1 mouse cellular context compared by ENCODE assay signal in genomic region chr4:98978288-98978687, GRCm38 (mm10). TPM values are rescaled to one million over a fixed set of nuclear protein-coding genes. Genes with fewer than 3 reads are reported as not detected.
"Had no signal": no experiment of that assay in that cellular context is flagged by ENCODE, and none has a peak within 500 bp of the region (broad histone marks: within the 10 kb centered on the region; RNA-seq: fewer than 3 reads in every experiment).

No protein-coding gene starts in this region.

RNA-seq across cellular contexts. Expression of gene Angptl3, which starts 52.5 kb away (rescaled TPM):
- polyA plus RNA-seq: small intestine, adult 2 months had no signal
